Mouse (Mus musculus): ENCODE data around the gene Rnf31.

DNA sequence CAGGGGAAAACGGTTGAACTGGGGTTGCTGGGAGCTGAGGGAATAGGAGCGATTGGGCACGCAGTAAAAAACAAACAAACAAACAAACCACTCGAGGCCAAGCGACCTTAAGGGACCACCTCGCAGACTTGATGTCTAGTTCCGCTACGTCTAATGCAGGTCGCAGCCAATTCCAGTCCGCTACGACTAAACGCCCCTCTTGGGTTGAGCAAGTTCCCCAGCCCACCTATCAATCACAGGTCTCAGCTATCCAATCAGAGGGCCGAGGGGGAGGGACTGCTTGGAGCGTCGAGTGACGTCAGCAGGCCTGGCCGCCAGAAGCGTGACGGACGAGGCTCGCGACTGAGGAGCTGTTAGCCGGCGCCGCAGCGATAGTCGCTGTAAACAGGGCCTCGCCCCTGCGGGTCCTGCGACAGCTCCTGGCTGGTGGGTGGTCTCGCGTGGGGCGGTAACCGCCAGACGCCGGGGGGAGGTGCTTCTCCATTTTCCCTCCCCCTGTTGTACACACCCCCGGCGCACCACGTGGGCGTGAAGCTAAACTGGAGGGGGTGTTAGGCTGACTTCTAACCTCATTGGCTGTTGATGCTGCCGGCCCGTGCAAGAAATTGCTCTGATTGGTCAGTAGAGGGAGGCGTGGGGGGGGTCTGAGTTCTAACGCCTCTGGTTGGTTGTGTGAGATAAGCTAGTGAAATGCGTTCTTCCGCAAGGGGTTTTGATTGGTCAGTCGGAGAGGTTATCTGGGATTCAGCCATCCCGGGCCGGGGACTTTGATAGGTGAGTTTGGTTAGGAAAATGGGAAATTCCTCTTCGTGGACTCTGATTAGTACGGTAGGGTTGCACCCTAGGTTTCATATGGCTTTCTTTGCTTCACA lies 31.1 kb upstream of the Rnf31 start, which contains the start of gene A730061H03Rik:
- TF ChIP-seq CTCF (conservative IDR thresholded peaks at IDR 0.05; ENCODE audit: low read length) (no peak), POU5F1 (IDR thresholded peaks at IDR 0.05; ENCODE audit: borderline replicate concordance, low read length) (no peak)

All from E14TG2a.4 (cell line).